Mouse (Mus musculus) gastrocnemius, postnatal 10 days (tissue): ENCODE results near the gene Ttll11. TPM values are rescaled to one million over a fixed set of nuclear protein-coding genes. Genes with fewer than 3 reads are reported as not detected.

Experiments
- DNase-seq: peaks from one replicate; pipeline ENCODE4 v3.0.0; 2021; ENCODE audit warnings: mixed read lengths
- total RNA-seq, 2 experiments: library from RNA; stranded (reverse); gene quantifications; 2 replicates each; pipeline ENCODE4 v1.2.3; 2021

Ttll11 gene
- total RNA-seq, 2 experiments from 2014 or later, result 3.0 TPM

- DNase-seq, result no peak
Observed at GRCm38 (mm10) chr2:35720550-35720949, 259.2 kb downstream of the Ttll11 start.

GRCm38 (mm10) chr2:35720104-35720503 is 259.6 kb downstream of the Ttll11 start:
- peak; percentile 70 for DNase-seq

- no peak for DNase-seq
Observed at GRCm38 (mm10) chr2:35719230-35720005, 260.3 kb downstream of the Ttll11 start.

DNA sequence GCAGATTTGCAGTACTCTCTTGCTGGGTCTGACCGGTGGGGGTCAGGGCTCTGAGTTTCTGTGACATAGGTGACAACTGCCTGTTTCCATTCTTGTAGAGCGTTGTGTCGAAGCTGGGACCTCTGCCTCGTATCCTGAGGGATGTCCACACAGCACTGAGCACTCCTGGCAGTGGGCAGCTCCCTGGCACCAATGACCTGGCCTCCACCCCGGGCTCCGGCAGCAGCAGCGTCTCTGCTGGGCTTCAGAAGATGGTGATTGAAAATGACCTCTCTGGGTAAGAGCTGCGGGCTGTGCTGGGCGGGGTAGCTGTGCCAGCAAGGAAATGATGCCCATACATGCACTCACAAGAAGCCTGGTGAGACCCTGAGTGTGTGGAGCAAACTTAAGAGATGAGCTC is 261.1 kb downstream of the Ttll11 start:
- no peak for DNase-seq

GRCm38 (mm10) chr2:35718003-35718500 is 261.7 kb downstream of the Ttll11 start:
- DNase-seq, result no peak

DNA sequence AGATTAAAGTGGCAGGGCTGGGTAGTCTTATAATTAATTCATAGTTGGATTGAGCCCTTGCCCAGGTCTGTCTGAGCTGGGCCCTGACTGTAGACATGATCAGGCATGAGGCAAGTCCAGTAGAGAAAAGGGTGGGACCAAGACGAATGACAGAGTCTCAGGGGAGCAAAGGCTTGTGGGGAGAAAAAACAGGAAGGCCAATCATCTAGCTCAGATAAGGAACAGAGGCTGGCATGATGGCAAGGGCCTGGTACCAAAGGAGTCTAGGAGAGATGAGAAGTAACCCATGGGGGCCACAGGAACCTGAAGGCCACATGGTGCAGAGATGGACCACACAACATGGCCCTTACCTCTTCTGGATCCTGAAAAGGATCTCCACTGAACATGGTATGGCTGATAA is 263.5 kb downstream of the Ttll11 start:
- no peak for DNase-seq

GRCm38 (mm10) chr2:35715485-35715884 is 264.2 kb downstream of the Ttll11 start:
- DNase-seq, result no peak

GRCm38 (mm10) chr2:35714742-35715167 is 265.0 kb downstream of the Ttll11 start:
- DNase-seq, result no peak

DNA sequence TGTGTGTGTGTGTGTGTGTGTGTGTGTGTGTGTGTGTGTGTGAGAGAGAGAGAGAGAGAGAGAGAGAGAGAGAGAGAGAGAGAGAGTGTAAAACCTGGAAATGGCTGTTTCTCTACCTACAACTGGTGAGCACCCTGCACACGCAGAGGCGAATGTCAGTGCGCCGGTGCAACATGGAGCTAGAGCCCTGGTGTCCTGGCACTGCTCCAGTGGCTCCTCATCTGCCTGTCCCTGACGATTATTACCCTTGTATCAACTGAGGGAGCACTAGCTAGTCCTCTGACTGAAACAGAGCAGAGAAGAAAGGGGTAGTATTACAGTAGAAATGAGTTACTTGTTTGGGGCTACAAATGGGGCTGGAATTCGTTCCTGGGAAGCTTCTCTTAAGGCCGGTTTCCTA is 266.3 kb downstream of the Ttll11 start:
- no peak for DNase-seq

- no peak for DNase-seq
Observed at GRCm38 (mm10) chr2:35712611-35713010, 267.1 kb downstream of the Ttll11 start.

GRCm38 (mm10) chr2:35703241-35703640 is 276.5 kb downstream of the Ttll11 start:
- no peak for DNase-seq

DNA sequence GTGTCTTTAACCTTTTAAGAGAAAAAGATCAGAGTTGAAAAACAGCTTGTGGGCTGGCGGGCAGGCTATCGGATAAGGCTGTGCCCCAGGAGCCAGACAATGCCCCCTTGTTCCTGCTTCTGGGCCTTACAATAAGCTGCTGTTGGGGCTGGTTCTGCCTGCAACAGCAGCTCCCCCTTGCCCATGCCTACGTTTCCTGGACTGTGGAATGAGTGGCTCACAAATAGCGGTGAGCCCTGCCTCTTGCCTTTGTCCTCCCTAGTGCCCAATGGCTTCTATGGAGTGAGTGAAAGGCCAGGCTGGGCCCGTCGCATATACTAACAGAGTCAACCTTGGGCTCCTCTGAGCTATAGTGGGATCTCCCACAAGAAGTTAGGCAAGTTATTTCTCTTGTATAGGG is 277.1 kb downstream of the Ttll11 start:
- DNase-seq, result no peak

DNA sequence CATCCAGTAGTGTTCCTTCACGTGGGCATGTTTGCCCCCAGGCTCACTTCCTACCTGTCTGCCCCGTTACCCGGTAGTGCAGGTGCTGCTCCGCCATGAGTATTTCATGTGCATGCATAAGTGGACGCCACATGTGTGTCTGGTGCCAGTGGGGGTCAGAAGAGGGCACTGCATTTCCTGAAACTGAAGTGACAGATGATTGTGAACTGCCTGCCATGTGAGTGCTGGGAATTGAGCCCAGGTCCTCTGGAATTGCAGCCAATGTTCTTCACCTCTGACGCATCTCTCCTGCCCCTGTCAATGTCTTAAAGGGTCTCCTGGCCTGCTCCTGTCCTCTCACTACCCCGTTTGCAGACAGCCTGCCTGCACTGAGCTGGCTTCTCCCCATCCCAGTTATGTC is 277.7 kb downstream of the Ttll11 start:
- no peak for DNase-seq

Other genes starting within 250 kb of the Ttll11 start
- 100 to 1,000 TPM; 278 to 336 TPM for gene Ndufa8, start 69.5 kb upstream of the Ttll11 start, total RNA-seq
- not detected for gene Morn5, start 69.5 kb upstream of the Ttll11 start, total RNA-seq
- 1 to 10 TPM; 3.3 to 6.2 TPM for gene Lhx6, start 125.5 kb upstream of the Ttll11 start, total RNA-seq
- gene Mrrf, start 156.5 kb upstream of the Ttll11 start, total RNA-seq, result 10 to 100 TPM; 18.7 to 21.4 TPM
- gene Rbm18, start 156.9 kb upstream of the Ttll11 start, total RNA-seq, result 10 to 100 TPM; 32.9 to 33.3 TPM